Mouse (Mus musculus): ENCODE data around the gene Cmc1. TPM values are rescaled to one million over a fixed set of nuclear protein-coding genes. Genes with fewer than 3 reads are reported as not detected.
"Not testable (repeated sequence)": the region's sequence is repeated elsewhere in the genome, so short reads cannot be mapped to it uniquely, and the experiment has no call there.

Cmc1 gene
- total RNA-seq, 4 experiments from 2014 or later, result 9.9 to 13.8 (median 13.3) TPM

DNA sequence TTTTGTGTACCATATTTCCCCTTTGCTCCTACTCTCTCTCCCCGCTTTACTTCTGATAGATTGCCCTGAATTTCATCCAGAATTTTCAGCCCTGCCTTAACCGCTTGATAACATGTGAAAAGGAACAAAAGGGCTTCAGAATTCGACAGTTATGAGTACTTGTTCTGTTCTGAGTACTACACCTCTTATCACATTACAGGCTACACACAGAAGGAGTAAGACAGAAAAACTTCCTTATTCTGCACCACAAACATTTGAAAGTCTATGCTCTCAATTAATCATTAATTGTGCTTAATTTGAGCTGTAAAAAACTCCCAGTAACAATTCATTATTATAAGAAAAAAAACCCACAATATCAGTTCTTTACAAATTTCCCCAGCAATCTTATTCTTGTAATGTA, 9.6 kb downstream of the Cmc1 start:
- DNase-seq (ENCODE audit: low spot score in 2 of 2), result not testable (repeated sequence)

DNA sequence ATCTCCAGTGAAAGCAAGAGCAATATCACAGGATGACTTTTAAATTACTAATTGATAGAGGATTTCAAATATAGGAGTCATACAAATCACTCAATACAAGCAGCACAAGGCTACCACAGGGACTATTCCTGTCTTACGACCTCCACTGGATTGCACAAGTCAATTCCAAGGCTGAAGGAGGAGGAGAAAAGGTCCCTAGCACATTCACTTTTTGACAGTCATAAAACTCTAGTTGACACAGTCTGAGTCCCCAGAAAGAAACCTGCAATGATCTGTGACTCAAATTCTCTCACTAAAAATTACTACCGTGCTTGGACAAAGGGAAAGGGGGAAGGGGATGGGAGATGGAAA, 39.6 kb downstream of the Cmc1 start:
- DNase-seq (ENCODE audit: low spot score in 2 of 2), result no peak

DNA sequence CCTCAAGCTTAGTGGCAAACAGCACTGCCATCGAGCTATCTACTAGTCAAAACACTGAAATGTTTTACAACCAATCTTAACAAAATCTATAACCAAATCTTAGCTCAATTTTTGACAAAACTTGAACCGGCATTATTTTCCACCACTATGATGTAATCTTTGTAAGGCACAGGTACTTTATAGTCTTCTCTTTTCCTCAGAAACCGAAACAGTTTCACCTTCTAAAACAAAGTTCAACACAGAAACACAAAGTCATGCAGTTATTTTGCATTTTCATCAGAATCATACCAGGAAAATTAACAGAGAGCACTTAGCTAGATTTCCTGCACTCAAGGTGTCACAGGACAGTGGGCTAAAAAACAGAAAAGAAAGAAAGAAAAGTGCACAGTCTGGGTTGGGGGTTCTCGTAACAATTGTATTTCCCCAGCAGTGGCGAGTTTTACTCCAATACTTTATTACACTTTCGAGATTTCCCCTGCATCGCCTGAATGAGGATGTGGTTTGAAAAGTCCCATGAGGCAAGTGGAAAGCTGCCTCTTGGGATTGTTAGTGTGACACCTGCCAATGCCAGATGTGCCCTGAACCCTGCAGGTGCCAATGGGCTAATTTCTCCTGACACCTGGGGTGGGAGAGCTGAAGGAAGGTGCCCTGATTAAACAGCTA, 40.1 kb downstream of the Cmc1 start:
- no peak for DNase-seq (ENCODE audit: low spot score in 2 of 2)

DNA sequence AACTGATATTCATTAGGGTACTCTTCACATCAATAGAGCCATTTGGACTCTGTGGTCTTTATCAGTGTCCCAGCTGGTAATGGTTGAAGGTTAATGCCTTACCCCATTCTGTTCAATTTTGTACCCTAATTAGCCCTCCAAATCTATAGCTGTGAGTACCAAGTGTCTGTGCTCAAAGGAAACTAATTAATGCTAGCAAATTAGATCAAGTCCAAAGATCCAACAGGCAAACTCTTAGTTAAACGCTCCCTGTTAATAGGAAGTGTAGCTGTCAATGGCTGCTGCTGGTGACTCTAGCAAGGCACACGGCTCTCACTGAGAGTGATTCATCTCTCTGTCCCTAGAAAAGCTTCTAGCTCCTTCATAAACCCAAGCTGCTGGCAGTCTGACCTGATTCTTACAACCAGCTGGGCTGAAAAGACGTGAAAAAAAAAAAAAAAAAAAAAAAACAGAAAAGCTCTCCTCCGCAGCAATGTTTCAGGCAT, 41.4 kb downstream of the Cmc1 start:
- DNase-seq (ENCODE audit: low spot score in 2 of 2), result no peak

DNA sequence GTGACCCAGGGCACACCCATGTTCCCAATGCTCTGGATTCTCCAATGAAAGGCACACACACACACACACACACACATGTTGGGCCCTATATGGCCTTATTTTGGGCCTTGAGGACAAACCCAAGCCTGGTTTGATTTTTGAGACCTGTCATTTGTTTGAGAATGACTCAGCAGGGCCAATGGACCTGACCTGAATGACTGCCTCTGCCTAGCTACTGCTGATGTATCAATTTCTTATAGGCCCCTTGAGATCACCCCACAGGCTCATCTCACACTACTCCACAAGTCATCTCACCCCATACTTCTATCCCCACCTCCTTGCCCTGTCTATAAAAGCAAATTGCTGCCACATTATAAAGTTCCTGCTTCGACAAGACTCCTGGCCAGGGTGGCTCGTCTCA, 48.2 kb downstream of the Cmc1 start:
- DNase-seq (ENCODE audit: low spot score in 2 of 2), result no peak

DNA sequence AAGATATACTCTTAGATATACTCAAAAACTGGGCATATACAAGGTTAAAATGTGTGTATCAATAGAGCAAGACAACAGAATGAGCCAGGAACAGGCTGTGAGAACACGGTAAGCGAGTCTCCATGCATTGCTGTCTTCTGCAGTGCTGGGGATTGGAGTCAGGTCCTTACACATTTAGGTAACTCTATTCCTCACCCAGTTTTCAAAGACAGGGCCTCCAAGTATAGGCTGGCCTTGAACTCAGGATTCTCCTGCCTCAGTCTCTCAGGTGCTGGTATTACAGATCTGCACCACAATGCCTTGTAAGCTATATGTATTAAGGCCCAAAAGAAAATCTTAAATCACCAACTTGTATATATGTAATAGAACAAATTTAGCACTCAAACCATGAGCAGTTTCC, 49.5 kb downstream of the Cmc1 start:
- no peak for DNase-seq (ENCODE audit: low spot score in 2 of 2)

DNA sequence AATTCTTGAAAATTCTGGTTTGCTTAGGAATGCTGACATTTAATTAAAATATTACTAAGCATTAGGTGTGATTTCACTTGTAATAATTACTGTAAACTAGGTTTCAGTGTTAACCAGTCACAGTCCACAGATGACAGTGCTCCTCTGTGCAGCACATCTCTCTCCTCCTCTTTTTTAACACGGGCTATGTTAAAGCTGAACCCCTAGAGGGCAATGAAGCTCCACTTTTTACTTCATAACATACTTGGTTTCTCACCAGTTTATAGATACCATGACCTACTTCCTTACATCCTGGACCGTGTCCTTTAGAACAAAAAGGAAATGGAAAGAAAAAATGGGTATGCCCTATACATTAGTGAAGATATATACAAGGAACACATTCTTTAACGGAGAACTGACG, 50.6 kb downstream of the Cmc1 start:
- no peak for DNase-seq (ENCODE audit: low spot score in 2 of 2)

DNA sequence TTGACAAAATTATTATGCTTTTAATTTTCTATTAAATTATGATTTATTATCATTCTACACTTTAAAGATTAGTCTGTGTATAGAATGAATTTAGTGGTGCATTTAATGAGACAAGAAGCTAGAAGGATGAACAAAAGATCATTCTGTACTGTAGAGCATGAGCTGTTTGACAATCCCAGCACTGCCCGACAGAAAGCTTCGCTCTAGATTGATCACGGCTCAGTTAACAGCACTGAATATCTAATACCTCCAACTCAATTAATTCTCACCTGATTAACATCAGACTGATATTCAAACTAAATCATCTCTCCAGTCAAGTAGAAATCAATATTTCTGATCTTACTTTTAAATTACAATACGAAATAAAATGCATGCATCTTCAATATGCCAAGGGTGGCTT, 66.1 kb downstream of the Cmc1 start:
- no peak for DNase-seq (ENCODE audit: low spot score in 2 of 2)

DNA sequence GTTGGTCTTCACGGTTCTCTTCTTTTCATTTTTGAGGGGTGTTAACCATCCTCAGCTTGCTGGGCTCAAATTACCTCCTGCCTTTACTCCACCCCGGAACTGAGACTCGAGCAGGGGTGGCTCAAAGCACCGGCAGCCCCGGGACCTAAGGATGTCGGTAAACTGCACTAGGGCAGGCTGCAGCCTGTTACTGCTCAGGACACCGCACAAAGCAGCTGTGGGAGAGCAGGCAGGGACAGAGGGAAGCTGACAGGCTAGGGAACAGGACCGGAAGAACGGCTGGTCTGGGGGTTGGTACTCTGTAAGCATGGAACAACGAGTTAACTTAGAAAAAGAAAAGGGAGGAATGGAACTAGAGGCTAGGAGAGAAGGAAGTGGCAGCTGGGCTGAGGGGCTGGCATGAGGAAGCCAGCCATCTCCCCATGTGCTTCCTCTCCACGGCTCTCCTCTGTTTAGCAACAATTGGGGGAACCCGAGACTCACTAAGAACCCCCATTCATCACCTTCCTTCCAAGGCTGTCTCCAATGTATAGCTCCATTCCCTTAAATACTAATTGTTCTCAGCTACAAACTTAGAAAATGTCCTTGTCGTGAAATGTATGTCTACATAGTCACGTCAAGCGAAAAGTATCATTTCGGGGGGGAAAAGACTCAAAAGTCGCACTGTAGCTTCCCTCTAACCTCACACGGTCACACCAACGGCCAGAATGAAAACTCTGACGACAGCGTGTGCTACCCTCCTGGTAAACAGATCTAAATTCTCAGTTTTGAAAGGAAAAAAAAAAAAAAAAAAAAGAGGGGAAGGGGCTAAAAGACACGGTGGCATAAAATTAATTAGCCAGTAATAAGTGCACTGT, 67.2 kb downstream of the Cmc1 start:
- DNase-seq (ENCODE audit: low spot score in 2 of 2), result no peak

DNA sequence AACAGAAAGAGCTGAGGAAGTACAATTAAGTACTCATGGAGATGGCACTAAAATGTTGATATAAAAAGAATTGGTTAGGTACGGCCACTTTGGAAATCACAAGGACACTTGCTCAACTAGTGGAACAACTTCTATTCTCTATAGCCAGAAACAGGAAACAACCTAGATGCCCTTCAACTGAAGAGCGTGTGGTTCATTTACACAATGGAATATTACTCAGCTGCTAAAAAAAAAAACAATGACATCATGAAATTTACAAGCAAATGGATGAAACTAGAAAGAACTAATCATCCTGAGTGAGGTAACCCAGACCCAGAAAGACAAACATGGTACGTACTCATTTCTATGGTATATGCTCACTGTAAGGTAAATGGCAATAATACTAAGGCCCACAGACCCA, 76.6 kb downstream of the Cmc1 start:
- DNase-seq (ENCODE audit: low spot score in 2 of 2), result no peak

DNA sequence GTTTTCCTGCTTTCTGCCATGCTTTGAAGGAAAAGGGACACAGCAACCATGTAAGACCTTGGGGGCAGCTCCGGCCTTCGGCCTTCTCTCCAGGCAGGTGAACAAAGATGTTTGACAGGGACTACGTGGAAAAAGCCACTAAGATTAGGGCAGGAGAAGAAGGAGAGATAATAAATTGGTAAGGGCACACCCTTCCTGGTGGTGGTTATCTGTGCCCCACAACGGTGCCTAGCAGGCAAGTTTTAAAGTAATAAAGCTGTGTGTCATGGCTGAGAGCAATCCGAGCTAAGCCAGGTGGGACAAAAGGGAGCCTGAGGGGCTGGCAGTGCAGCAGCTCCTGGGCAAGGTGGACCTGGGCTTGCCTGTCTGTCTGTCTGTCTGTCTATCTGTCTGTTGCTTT, 77.9 kb downstream of the Cmc1 start:
- no peak for DNase-seq (ENCODE audit: low spot score in 2 of 2)

DNA sequence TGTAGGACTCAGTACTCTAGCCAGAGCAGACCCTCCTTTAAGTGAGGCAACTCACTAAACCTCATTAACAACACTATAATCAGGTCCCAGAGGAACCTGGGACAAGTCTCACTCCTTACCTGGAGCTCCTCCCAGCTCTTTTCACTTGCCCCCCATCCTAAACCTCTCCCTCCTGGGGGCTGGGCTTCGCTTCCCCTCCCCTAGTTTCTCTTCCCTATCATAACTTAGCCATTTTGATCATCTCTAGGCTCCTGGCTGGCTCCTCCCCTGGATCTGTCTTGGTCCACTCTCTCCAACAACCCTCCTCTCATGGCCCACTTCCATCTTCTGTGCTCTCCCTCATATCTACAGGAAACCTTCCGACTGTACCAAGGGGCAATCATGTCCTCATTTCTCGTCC, 78.6 kb downstream of the Cmc1 start:
- no peak for DNase-seq (ENCODE audit: low spot score in 2 of 2)

DNA sequence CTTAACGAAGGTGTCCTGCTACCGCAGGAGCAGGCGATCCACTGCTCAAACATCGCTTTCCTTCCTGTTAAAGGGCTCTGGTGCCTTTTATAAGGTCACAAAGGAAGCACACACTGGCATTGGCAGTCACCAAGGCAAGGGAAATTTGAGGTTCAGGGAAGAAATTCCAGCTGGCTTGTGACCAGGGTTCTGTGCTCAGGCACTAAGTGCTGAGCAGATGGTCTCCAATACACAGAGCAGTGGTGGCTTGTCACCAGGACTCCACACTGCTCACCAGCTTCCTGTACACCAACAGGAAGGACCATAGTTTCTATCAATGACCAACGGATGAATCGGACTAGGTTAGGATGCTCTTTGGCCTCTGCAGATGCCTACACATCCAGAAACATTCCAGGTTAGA, 79.5 kb downstream of the Cmc1 start:
- DNase-seq (ENCODE audit: low spot score in 2 of 2), result no peak

DNA sequence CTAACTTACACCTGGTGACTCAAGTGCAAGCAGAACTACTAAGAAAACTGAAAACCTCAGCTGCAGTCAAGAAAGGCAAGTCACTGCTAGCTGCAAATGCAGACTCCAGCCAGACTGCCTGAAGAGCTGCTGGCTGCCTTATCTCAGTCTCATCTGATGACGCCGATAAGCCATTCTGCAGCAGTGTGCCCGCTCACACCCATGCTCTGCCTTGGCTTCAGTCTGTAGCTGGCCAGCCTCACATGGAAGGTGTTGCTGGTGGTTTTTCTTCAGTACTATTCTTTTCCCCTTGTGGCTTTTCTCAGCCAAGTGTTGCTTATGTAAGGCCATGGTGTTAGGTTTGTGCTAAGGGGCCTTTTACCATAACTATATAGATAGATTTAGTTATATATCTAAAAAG, 90.9 kb downstream of the Cmc1 start:
- DNase-seq (ENCODE audit: low spot score in 2 of 2), result no peak

DNA sequence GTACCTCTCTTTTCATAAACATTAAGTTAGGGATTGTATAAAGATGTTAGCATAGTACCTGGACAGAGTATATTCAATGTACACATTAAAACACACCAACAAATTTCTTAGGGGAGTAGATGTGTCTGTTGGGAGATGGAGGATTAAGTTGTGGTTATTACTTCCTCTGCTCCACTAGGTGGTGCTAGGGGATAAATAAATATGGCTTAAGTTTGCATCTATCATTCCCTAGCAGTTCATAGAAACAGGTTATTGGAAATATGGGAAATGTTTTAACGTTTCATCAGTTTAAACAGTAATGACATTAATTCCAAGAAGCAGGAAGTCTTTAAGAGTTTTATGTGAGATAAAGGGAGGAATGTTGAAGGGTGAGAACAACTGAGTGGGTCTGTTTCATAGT, 96.7 kb downstream of the Cmc1 start:
- DNase-seq (ENCODE audit: low spot score in 2 of 2), result no peak

DNA sequence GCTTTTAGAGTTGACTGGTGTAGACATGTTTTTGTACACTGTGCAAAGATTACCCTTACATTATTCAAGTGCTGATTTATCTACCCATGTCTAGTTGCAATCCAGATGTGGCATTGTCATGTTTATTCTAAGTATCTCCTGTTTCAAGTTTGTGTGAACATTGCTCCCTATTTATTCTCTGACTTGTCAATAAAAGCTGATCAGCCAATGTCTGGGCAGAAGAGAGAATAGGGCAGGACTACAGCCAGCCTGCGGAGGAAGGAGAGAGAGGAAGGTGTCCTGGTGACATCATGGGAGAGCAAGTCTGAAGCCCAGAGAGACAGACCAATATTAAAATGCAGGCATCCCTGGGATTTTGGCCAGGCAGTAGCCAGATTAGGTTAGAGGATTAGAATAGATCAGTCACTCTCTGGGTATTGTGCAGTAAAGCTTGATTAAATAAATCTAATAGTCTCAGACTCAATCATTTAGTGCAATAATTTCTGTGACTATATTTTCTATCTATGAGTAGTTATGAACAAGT, 104.9 kb downstream of the Cmc1 start:
- DNase-seq (ENCODE audit: low spot score in 2 of 2), result no peak

DNA sequence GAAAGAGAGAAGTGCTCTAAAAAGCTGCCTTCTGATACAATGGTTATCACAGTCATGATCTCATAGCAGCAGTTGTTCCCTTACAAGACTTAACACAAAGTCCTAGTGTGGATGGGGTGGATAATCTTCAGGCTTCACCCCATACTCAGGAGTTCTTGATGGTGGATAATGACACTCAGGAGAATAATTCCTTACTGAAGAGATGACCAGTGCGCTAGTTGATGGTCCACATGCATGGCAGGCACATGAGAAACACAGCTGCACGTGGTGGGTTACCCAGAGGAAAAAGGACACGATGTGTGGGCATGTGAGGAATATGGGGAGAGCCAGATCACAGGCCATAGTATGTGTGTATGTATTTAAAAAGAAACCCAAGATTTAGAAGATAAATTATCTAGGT, 106.4 kb downstream of the Cmc1 start:
- DNase-seq (ENCODE audit: low spot score in 2 of 2), result no peak

DNA sequence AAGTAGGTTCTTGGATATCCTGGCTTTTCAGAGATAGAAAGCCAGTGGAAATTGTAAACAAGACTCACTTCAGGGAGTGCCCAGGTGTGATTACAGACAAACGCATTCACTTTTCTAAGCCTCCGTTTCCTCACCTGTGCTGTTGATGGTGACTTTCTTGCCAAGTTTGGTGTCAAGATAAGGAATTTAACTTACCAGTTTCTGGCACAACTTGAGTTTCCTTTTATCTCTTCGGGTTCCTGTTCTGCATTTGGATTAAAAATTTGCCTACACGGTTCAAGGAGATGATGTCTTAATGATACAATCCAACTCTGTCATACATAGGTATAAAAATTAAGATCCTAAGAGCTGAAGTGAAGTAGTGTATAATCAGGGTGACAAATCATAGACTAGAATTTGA, 107.2 kb downstream of the Cmc1 start:
- no peak for DNase-seq (ENCODE audit: low spot score in 2 of 2)

DNA sequence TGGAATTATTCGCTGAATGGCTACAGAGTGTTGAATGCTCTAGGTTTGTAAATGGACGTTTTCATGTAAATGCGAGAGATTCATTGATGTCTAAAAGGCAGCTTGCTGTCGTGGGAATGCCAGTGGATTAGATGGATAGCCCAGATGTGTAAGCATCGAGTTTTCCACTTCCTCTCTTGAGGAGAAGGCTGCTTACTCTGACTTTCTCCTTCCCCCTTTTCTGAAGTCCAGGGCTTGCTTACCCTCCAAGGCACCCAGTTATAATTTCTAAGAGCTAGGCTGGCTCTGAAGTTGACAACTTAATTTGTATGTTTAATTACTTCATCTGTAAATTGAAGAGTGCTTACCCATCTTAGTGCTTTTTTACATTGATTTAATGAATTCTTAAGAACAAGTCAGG, 108.3 kb downstream of the Cmc1 start:
- DNase-seq (ENCODE audit: low spot score in 2 of 2), result no peak

DNA sequence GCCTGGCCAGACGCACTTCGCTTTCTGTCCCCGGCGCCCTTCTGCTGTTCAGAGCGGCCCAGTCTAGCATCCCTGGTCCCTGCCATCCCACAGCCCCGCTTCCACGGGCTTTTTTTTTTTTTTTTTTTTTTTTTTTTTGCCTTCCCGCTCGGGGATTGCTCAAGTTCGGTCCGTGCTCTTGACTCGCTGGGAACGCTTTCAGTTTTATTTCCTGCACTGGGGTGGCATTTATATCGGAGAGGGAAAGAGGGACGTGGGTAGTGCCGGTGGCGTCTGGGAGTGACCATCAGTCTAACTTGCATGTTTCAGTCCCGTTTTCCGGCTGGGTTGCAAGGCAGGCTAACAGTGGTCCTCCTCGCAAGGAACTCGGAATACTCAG, 109.0 kb downstream of the Cmc1 start:
- no peak for DNase-seq (ENCODE audit: low spot score in 2 of 2)

DNA sequence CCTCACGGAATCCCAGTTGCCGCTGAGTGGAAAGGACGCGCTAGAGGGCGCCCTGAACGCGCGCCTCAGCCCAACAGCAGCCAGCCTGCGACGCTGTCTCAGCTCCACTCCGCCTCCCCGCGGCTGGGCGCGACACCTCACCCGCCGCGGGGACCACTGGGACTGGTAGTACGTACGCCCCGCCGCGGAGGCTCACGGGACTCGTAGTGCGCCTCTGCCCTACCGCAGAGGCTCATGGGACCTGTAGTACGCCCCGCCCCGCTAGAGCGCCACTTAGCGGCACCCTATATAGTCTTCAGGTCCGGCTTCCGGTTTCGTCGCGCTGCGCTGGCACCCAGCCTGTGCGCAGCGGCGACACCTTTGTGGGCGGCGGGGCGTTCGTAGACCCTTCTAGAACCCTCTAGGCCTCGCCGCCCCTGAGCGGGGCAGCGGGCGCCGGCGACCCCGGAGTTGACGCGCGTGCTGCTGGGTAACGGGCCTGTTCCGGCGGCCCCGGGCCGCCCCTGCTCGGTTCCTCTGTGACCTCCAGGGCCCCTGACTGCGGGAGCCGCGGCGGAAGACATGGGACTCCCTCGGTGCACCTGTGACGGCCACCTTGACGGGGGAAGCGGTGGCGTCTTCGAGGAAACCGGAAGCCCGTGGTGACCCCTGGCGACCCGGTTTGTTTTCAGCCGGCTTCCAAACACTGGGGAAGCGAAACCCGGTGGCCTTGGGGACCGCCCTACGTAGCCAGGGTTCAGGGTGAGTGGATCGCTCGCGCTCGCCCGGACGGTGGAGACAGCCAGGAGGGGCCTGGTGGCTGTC, 109.6 kb downstream of the Cmc1 start, which contains the start of gene Azi2:
Gene Azi2, plus strand, starts transcription at position 282 of the 804 bp plus-strand sequence.
- peak; percentile 97 to 98 for DNase-seq (ENCODE audit: low spot score in 2 of 2)

DNA sequence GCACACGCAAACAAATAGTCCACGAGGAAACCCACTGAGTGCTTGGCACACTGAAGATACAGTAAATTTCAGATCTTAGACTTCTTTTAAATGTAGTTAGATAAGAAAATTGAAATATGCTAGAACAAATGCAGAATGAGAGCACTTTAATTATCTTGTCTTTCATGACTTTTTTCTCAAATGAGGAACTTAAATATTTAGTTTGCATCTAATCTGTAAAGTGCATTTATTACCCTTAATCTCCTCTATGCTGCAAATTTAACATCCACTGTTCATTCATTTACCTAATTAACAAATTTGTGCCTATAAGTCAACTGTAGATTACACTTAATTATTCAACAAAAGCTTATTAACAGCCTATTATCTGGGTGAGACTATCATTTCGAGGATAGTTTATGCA, 115.0 kb downstream of the Cmc1 start:
- no peak for DNase-seq (ENCODE audit: low spot score in 2 of 2)

Data from layer of hippocampus, adult 8-10 months (tissue).